Mouse (Mus musculus) MEL (cell line): ENCODE measurements around the gene Sez6. TPM values are rescaled to one million over a fixed set of nuclear protein-coding genes. Genes with fewer than 3 reads are reported as not detected.

Source experiments
- DNase-seq: peaks from one replicate; pipeline ENCODE4 v3.0.0; 2011; ENCODE audit warnings: low read depth, low spot score
- H3K27ac ChIP-seq: 2 replicates; pipeline ENCODE4 v1.5.1; 2012; ENCODE audit warnings: low read depth, mild to moderate bottlenecking, control low read depth, low read length, moderate library complexity; ENCODE audit not compliant: control insufficient read depth
- H3K27me3 ChIP-seq, 2 experiments: fragments of 150-350 bp in 1 of 2; sonication (generic) in 1 of 2; 2 replicates each; pipeline ENCODE4 v1.6.1; 2012; ENCODE audit warnings: low read length in 2 of 2, mild to moderate bottlenecking in 2 of 2, improper control_type of control experiment in 1 of 2, moderate library complexity in 1 of 2; ENCODE audit not compliant: insufficient read depth in 2 of 2, control insufficient read depth in 1 of 2
- H3K36me3 ChIP-seq, 2 experiments: 2 replicates each; pipeline ENCODE4 v1.6.1; 2012 to 2014; ENCODE audit warnings: low read length in 2 of 2, improper control_type of control experiment in 1 of 2, inconsistent platforms in 1 of 2, mild to moderate bottlenecking in 1 of 2; ENCODE audit not compliant: insufficient read depth in 2 of 2, control insufficient read depth in 1 of 2
- H3K4me1 ChIP-seq, 2 experiments: fragments of 150-350 bp in 1 of 2; sonication (generic) in 1 of 2; 2 replicates each; pipeline ENCODE4 v1.6.1; 2012; ENCODE audit warnings: low read length in 2 of 2, improper control_type of control experiment in 1 of 2, mild to moderate bottlenecking in 1 of 2; ENCODE audit not compliant: insufficient read depth in 2 of 2, control insufficient read depth in 1 of 2
- H3K4me3 ChIP-seq, 2 experiments: fragments of 150-350 bp in 1 of 2; sonication (generic) in 1 of 2; 2 replicates each; pipeline ENCODE4 v1.5.1; 2012; ENCODE audit warnings: low read depth in 2 of 2, low read length in 2 of 2, mild to moderate bottlenecking in 2 of 2, moderate library complexity in 2 of 2, control low read depth in 1 of 2, improper control_type of control experiment in 1 of 2; ENCODE audit not compliant: control insufficient read depth in 1 of 2, insufficient read depth in 1 of 2
- H3K79me2 ChIP-seq: 2 replicates; pipeline ENCODE4 v1.6.1; 2012; ENCODE audit warnings: mild to moderate bottlenecking, low read length, moderate library complexity; ENCODE audit not compliant: control insufficient read depth, poor library complexity, insufficient read depth
- H3K9ac ChIP-seq: 2 replicates; pipeline ENCODE4 v1.6.1; 2012; ENCODE audit warnings: low read depth, mild to moderate bottlenecking, control low read depth, low read length, moderate library complexity; ENCODE audit not compliant: control insufficient read depth, poor library complexity, severe bottlenecking
- H3K9me3 ChIP-seq: fragments of 150-350 bp; sonication (generic); replicated peaks from 2 replicates; pipeline ENCODE4 v1.6.1; 2012; ENCODE audit warnings: mild to moderate bottlenecking, low read length, improper control_type of control experiment, moderate library complexity; ENCODE audit not compliant: insufficient read depth
- CHD1 ChIP-seq: IDR thresholded peaks from 2 replicates; pipeline ENCODE4 v1.6.1; 2012; ENCODE audit warnings: low read depth, mild to moderate bottlenecking, inconsistent platforms, low read length, improper control_type of control experiment
- CTCF ChIP-seq, 3 experiments: IDR thresholded peaks in 2 of 3; conservative IDR thresholded peaks in 1 of 3; 2 replicates each; pipeline ENCODE4 v1.5.1; 2011 to 2012; ENCODE audit warnings: low read length in 3 of 3, low read depth in 2 of 3, mild to moderate bottlenecking in 2 of 3, improper control_type of control experiment in 1 of 3, inconsistent platforms in 1 of 3, mixed read lengths in 1 of 3, moderate library complexity in 1 of 3; ENCODE audit not compliant: control insufficient read depth in 1 of 3, insufficient read depth in 1 of 3, poor library complexity in 1 of 3, severe bottlenecking in 1 of 3
- E2F4 ChIP-seq: IDR thresholded peaks from 2 replicates; pipeline ENCODE4 v1.6.1; 2011; ENCODE audit warnings: low read depth, low read length, improper control_type of control experiment, borderline replicate concordance
- EP300 ChIP-seq, 2 experiments: IDR thresholded peaks; 2 replicates each; pipeline ENCODE4 v1.6.1; 2011; ENCODE audit warnings: improper control_type of control experiment in 2 of 2, low read length in 2 of 2, low read depth in 1 of 2, mild to moderate bottlenecking in 1 of 2
- ETS1 ChIP-seq: IDR thresholded peaks from 2 replicates; pipeline ENCODE4 v1.6.1; 2012; ENCODE audit warnings: low read depth, mild to moderate bottlenecking, inconsistent platforms, low read length, improper control_type of control experiment, moderate library complexity
- GABPA ChIP-seq: IDR thresholded peaks from 2 replicates; pipeline ENCODE4 v1.6.1; 2012; ENCODE audit warnings: low read depth, mild to moderate bottlenecking, inconsistent platforms, low read length, improper control_type of control experiment, moderate library complexity
- HCFC1 ChIP-seq: IDR thresholded peaks from 2 replicates; pipeline ENCODE4 v1.6.1; 2012; ENCODE audit warnings: low read depth, mild to moderate bottlenecking, inconsistent platforms, low read length, improper control_type of control experiment, moderate library complexity
- MAX ChIP-seq: IDR thresholded peaks from 2 replicates; pipeline ENCODE4 v1.6.1; 2011; ENCODE audit warnings: low read length, improper control_type of control experiment
- MAZ ChIP-seq: IDR thresholded peaks from 2 replicates; pipeline ENCODE4 v1.6.1; 2012; ENCODE audit warnings: low read depth, mild to moderate bottlenecking, inconsistent platforms, low read length, improper control_type of control experiment
- MEF2A ChIP-seq: IDR thresholded peaks from 2 replicates; pipeline ENCODE4 v1.6.1; 2014; ENCODE audit warnings: low read depth, mild to moderate bottlenecking, inconsistent platforms, low read length, improper control_type of control experiment; ENCODE audit not compliant: poor library complexity, insufficient replicate concordance, severe bottlenecking; ENCODE audit errors: extremely low read depth
- MYB ChIP-seq: IDR thresholded peaks from 2 replicates; pipeline ENCODE4 v1.6.1; 2011; ENCODE audit warnings: mild to moderate bottlenecking, low read depth, low read length, improper control_type of control experiment
- NELFE ChIP-seq: IDR thresholded peaks from 2 replicates; pipeline ENCODE4 v1.6.1; 2011; ENCODE audit warnings: low read depth, low read length, improper control_type of control experiment
- NRF1 ChIP-seq: IDR thresholded peaks from 2 replicates; pipeline ENCODE4 v1.6.1; 2014; ENCODE audit warnings: low read depth, mild to moderate bottlenecking, inconsistent platforms, low read length, improper control_type of control experiment, moderate library complexity; ENCODE audit not compliant: poor library complexity, insufficient read depth, severe bottlenecking
- POLR2A ChIP-seq, 2 experiments: IDR thresholded peaks; 2 replicates each; pipeline ENCODE4 v1.6.1; 2011 to 2012; ENCODE audit warnings: low read length in 2 of 2, mild to moderate bottlenecking in 2 of 2, control low read depth in 1 of 2, improper control_type of control experiment in 1 of 2, low read depth in 1 of 2, moderate library complexity in 1 of 2; ENCODE audit not compliant: control insufficient read depth in 1 of 2, insufficient read depth in 1 of 2, poor library complexity in 1 of 2
- RAD21 ChIP-seq: IDR thresholded peaks from 2 replicates; pipeline ENCODE4 v1.6.1; 2011; ENCODE audit warnings: mild to moderate bottlenecking, low read depth, low read length, improper control_type of control experiment
- RCOR1 ChIP-seq: IDR thresholded peaks from 2 replicates; pipeline ENCODE4 v1.6.1; 2012; ENCODE audit warnings: low read depth, mild to moderate bottlenecking, inconsistent platforms, low read length, improper control_type of control experiment
- SIN3A ChIP-seq: IDR thresholded peaks from 2 replicates; pipeline ENCODE4 v1.6.1; 2012; ENCODE audit warnings: low read length, improper control_type of control experiment, inconsistent platforms
- SMC3 ChIP-seq: IDR thresholded peaks from 2 replicates; pipeline ENCODE4 v1.6.1; 2011; ENCODE audit warnings: low read depth, low read length, improper control_type of control experiment
- TAL1 ChIP-seq: IDR thresholded peaks from 2 replicates; pipeline ENCODE4 v1.6.1; 2012; ENCODE audit warnings: mild to moderate bottlenecking, inconsistent platforms, low read length, moderate library complexity, mixed read lengths
- UBTF ChIP-seq: IDR thresholded peaks from 2 replicates; pipeline ENCODE4 v1.6.1; 2012; ENCODE audit warnings: low read depth, mild to moderate bottlenecking, inconsistent platforms, low read length, improper control_type of control experiment, moderate library complexity, borderline replicate concordance; ENCODE audit not compliant: insufficient read depth
- USF2 ChIP-seq, 2 experiments: IDR thresholded peaks; 2 replicates each; pipeline ENCODE4 v1.6.1; 2011 to 2012; ENCODE audit warnings: improper control_type of control experiment in 2 of 2, low read length in 2 of 2, borderline replicate concordance in 1 of 2, inconsistent platforms in 1 of 2, low read depth in 1 of 2, mild to moderate bottlenecking in 1 of 2; ENCODE audit not compliant: insufficient read depth in 1 of 2
- ZC3H11A ChIP-seq: IDR thresholded peaks from 2 replicates; pipeline ENCODE4 v1.6.1; 2012; ENCODE audit warnings: low read depth, mild to moderate bottlenecking, inconsistent platforms, low read length, improper control_type of control experiment
- ZKSCAN1 ChIP-seq: IDR thresholded peaks from 2 replicates; pipeline ENCODE4 v1.6.1; 2012; ENCODE audit warnings: low read depth, mild to moderate bottlenecking, inconsistent platforms, low read length, improper control_type of control experiment, moderate library complexity
- ZNF384 ChIP-seq: IDR thresholded peaks from 2 replicates; pipeline ENCODE4 v1.6.1; 2012; ENCODE audit warnings: low read depth, mild to moderate bottlenecking, inconsistent platforms, low read length, improper control_type of control experiment
- polyA plus RNA-seq, 2 experiments: library from polyadenylated mRNA; stranded (reverse) in 1 of 2; unstranded in 1 of 2; fragments of >175 nt in 1 of 2; fragments of >200 nt in 1 of 2; gene quantifications; 2 replicates each; pipeline versions ENCODE4 v1.2.1 to v1.2.4; 2012; ENCODE audit warnings: low replicate concordance in 2 of 2, low read depth in 1 of 2; ENCODE audit not compliant: insufficient read length in 2 of 2, insufficient read depth in 1 of 2, missing spikeins in 1 of 2
- total RNA-seq: library from RNA; depleted of rRNA; stranded (reverse); fragments of 300-350 nt; gene quantifications from 2 replicates; pipeline ENCODE4 v1.2.3, GENCODE M21; 2012; rRNA removed

Sez6 gene
- total RNA-seq (0.04 and 0.07 TPM in 2 replicates), polyA plus RNA-seq (not detected)

DNA sequence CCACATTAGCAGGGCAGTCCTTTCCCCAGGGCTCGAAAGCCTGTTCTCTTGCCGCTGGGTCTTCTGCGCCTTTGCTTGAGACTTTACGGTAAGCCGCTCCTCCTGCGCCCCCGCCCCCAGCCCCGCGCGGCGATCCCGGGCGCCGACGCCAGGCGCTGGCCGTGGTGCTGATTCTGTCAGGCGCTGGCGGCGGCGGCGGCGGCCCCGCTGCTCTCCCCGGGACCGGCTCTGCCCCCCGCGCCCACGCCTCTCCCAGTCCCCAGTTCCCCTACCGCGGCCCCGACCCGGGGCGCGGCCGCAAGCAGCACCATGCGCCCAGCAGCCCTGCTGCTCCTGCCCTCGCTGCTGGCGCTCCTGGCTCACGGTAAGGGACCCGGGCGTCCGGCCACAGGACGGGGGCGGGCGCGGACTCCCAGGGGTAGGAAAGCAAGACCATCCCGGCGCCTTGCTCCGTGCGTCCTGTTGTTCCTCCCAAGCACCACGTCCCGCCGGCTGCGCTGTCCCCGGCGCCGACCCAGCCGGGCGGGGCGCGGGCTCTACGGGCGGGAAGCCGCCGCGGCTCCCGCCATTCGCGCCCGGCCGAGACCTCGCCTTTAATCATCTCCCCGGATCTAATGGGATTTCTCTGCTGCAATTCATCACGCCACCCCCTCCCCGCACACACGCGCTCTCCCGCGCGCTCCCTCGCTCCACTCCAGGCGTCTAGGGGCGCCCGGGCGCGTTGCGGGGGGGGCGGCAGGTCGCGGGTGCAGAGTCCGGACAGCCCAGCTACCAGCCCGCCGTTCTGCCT lies at the start of gene Sez6:
Sez6 (plus strand) TSS at position 50 of the 790 bp plus-strand sequence.
- no peaks in the 10 kb centered on the region for H3K79me2 ChIP-seq
- H3K27ac ChIP-seq, result no peak within 1 kb of the TSS
- no peaks in the 10 kb centered on the region for H3K4me1 ChIP-seq
- TF ChIP-seq ZC3H11A (no peak), E2F4 (no peak), MAZ (no peak), SMC3 (no peak), CHD1 (no peak), ZNF384 (no peak), HCFC1 (no peak), MEF2A (no peak), ETS1 (no peak), EP300 (IDR thresholded peaks at IDR 0.05; ENCODE audit: low read depth in 1 of 2, low read length in 2 of 2) (no peak), NRF1 (no peak), TAL1 (no peak), POLR2A (IDR thresholded peaks at IDR 0.05; ENCODE audit: control insufficient read depth in 1 of 2, insufficient read depth in 1 of 2, low read depth in 1 of 2, low read length in 2 of 2, poor library complexity in 1 of 2) (no peak)
- no peak for DNase-seq
- H3K36me3 ChIP-seq, result no peaks in the 10 kb centered on the region
- H3K9me3 ChIP-seq, result no peaks in the 10 kb centered on the region
- H3K4me3 ChIP-seq, result no peak within 1 kb of the TSS
- H3K9ac ChIP-seq, result no peak within 1 kb of the TSS
- peaks cover 10 to 20% of the 10 kb centered on the region in 2 experiments for H3K27me3 ChIP-seq

DNA sequence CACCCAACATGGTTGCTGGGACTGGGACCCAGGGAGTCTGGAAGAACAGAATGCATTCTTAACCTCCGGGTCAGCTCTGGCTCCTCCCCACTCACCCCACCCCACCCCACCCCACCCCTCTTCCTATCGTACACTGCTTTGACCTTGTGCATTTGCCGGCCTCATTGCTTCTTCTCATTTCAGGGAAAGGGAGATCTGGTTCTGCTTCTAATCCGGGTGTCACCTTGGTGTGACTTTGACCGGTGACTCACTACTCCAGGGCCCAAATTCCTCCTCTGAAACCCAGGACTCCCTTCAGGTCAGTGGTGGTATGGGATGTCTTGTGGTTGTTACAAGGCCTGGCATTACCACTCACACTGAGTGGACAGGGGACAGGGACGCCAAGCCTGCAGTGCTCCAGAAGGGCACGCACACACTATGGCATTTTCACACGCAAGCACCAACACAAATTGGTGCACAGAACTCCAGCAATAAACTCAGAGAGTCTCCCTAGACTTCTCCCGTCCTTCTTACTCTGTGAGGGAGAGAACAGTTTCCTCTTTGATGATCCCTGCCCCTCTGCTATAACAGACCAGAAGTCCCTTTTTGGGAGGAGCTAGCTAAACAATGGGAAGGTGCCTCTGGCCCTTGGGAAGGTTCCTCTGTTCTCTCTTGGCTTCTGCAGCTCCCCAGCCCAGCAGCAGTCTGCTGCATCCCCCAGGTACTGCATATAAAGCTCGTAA lies 45.9 kb upstream of the Sez6 start:
- Histone ChIP-seq H3K27me3 (peaks cover 14 to 20% of the 10 kb centered on the region in 2 experiments), H3K79me2 (no peaks in the 10 kb centered on the region), H3K27ac (no peak overlapping the region), H3K36me3 (no peaks in the 10 kb centered on the region), H3K9me3 (no peaks in the 10 kb centered on the region), H3K4me3 (no peak overlapping the region), H3K4me1 (no peaks in the 10 kb centered on the region), H3K9ac (no peak overlapping the region)
- DNase-seq, result no peak
- TF ChIP-seq E2F4 (no peak), NELFE (no peak), ZKSCAN1 (no peak), UBTF (no peak), TAL1 (no peak), CHD1 (no peak), ZNF384 (no peak), RCOR1 (no peak), SIN3A (no peak), MYB (no peak), USF2 (IDR thresholded peaks at IDR 0.05; ENCODE audit: borderline replicate concordance in 1 of 2, insufficient read depth in 1 of 2, low read depth in 1 of 2, low read length in 2 of 2) (no peak), SMC3 (no peak), CTCF (IDR thresholded peaks at IDR 0.05 in 2 of 3, conservative IDR thresholded peaks at IDR 0.05 in 1 of 3; ENCODE audit: control insufficient read depth in 1 of 3, insufficient read depth in 1 of 3, low read depth in 2 of 3, low read length in 3 of 3, poor library complexity in 1 of 3, severe bottlenecking in 1 of 3) (no peak), GABPA (no peak), MAZ (no peak), MAX (no peak), ZC3H11A (no peak), RAD21 (no peak), ETS1 (no peak)
